Mouse (Mus musculus) spleen, adult 2 months (tissue): Measurements from ENCODE around the gene 4930558C23Rik.

ENCODE experiments used
- CTCF ChIP-seq: fragments of 200-500 bp; IDR thresholded peaks from 2 replicates; pipeline ENCODE4 v1.5.1; 2011; ENCODE audit warnings: mild to moderate bottlenecking, inconsistent platforms; ENCODE audit not compliant: insufficient read depth, insufficient read length, insufficient replicate concordance; ENCODE audit errors: extremely low read depth
- POLR2A ChIP-seq: fragments of 200-500 bp; IDR thresholded peaks from 2 replicates; pipeline ENCODE4 v1.6.1; 2011; ENCODE audit warnings: low read depth, low read length, inconsistent platforms

- TF ChIP-seq CTCF (no peak), POLR2A (no peak)
Observed at GRCm38 (mm10) chr3:95445311-95445710, 42.7 kb upstream of the 4930558C23Rik start.
